Mouse (Mus musculus): ENCODE measurements around the gene Ptprb. TPM values are rescaled to one million over a fixed set of nuclear protein-coding genes. Genes with fewer than 3 reads are reported as not detected.

The Ptprb gene
- polyA plus RNA-seq, 1 experiment from 2014 or later: 2.1 TPM

DNA sequence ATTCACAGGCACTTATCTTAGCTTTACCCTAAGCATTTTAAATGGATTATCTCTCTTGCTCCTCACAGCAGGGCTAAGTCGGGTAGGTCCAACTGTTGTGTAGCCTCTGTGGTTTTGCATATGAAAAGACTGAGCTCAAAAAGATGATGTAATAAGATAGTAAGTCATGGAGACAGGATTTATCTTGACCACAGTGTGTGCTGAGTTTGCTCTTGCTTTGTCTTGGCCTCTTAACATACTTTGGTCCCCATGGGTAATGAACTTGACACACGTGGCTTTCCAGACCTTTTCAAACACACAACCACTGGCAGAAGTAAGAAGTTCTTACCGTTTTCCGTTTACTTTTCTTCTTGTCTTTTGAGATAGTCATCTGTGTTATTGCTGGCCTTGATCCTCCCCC lies 7.0 kb upstream of the Ptprb start:
- WGBS: 69% methylated on average over 4 of the region's 4 CpGs
- Histone ChIP-seq H3K27me3 (ENCODE audit: insufficient read depth, poor library complexity, severe bottlenecking) (no peaks in the 10 kb centered on the region), H3K9me3 (no peaks in the 10 kb centered on the region), H3K27ac (no peak overlapping the region), H3K4me1 (replicated peaks) (0 out of 2 replicates have a peak, but pooled peaks cover 4% of the 10 kb centered on the region), H3K36me3 (no peaks in the 10 kb centered on the region), H3K4me3 (no peak overlapping the region)
- no peak for DNase-seq (ENCODE audit: low spot score)

DNA sequence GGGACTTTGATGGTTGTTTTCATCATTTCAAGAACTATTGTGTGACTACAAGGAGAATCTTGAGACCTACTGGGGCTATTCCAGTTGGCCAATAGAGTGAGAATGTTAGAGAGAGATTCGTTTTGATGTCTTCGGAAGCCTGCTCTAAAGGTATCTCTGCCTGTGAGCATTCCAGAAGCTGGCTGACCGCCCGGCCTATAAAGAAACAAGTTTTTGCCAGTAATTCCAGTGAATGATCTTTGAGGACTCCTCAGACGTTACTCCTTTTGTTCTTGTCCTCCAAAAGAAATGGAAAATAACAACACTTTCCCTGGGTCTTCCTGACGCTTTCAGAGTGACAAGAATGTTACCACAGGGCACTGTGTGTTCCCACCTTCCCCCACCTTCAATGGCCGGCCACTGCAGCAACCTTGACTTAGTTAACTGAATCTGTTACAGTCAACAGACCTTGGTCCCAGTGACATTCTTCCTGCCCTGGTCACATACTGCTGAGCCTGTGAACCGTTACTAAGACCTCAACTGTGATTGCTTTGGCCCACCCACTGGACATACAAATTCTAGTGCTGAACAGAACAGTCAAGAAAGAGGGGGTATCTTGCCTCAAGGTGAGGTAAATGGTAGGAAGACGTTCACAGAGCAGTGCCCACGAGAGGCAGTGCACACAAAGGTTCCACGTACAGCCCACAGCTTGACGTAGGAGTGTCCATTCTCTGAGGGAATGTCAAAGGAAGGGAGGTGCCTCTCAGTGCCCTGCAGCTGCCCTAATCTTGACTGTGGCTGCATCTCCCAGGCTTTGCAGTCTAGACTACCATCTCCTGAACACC lies 4.5 kb upstream of the Ptprb start:
- no peaks in the 10 kb centered on the region for H3K36me3 ChIP-seq
- 0 out of 2 replicates have a peak, but pooled peaks cover 4% of the 10 kb centered on the region for H3K4me1 ChIP-seq (replicated peaks)
- no peak overlapping the region for H3K4me3 ChIP-seq
- no peak overlapping the region for H3K27ac ChIP-seq
- H3K27me3 ChIP-seq (ENCODE audit: insufficient read depth, poor library complexity, severe bottlenecking): no peaks in the 10 kb centered on the region
- WGBS: 80% methylated on average over 12 of the region's 12 CpGs
- no peak for DNase-seq (ENCODE audit: low spot score)
- no peaks in the 10 kb centered on the region for H3K9me3 ChIP-seq

DNA sequence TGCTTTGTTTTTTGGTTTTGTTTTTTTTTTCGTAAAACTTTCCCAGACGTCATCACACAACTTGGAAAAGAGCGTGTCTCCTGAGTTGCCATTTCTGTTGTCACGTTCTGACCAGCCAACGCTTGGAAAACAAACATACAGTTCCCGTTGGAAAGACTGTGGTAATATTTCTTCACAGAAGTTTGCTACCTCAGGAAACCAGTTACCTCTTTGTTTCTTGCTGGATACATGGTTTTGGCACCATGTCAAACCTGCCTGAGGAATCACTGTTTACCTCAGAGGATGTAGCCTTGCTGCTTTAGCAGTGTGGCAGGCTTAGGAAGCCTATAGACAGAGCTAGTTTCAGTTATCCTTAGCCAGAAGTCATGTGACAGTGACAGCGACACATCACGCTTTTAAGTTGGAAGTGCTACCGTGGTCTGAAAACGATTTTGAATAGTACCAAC lies 3.8 kb upstream of the Ptprb start:
- no peak for DNase-seq (ENCODE audit: low spot score)
- Histone ChIP-seq H3K4me3 (no peak overlapping the region), H3K36me3 (no peaks in the 10 kb centered on the region), H3K9me3 (no peaks in the 10 kb centered on the region), H3K27me3 (ENCODE audit: insufficient read depth, poor library complexity, severe bottlenecking) (no peaks in the 10 kb centered on the region), H3K27ac (no peak overlapping the region), H3K4me1 (replicated peaks) (0 out of 2 replicates have a peak, but pooled peaks cover 4% of the 10 kb centered on the region)
- 87% methylated on average over 10 of the region's 10 CpGs for WGBS

DNA sequence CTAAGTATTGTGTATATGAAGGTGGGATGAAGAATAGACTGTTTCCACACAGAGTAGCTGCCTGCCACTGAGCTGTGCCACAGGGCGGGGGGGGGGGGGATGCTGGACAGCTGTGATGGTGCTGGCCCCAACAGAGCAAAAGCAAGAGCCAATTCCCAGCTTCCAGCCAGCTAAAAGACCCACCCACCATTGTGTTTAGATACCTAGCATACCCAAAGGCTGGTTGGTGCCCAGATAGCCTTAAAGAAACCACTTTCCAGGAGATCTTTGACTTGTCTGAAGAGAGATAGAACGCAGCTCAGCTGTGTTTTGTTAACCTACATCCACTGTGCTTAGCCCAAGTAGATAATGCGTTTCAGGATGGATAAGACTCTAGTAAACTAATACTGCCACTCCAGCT lies 3.2 kb upstream of the Ptprb start:
- 81% methylated on average over 3 of the region's 3 CpGs for WGBS
- 0 out of 2 replicates have a peak, but pooled peaks cover under 1% of the 10 kb centered on the region for H3K4me1 ChIP-seq (replicated peaks)
- H3K4me3 ChIP-seq: no peak overlapping the region
- no peaks in the 10 kb centered on the region for H3K9me3 ChIP-seq
- DNase-seq (ENCODE audit: low spot score): no peak
- H3K27ac ChIP-seq: no peak overlapping the region
- no peaks in the 10 kb centered on the region for H3K36me3 ChIP-seq
- H3K27me3 ChIP-seq (ENCODE audit: insufficient read depth, poor library complexity, severe bottlenecking): no peaks in the 10 kb centered on the region

DNA sequence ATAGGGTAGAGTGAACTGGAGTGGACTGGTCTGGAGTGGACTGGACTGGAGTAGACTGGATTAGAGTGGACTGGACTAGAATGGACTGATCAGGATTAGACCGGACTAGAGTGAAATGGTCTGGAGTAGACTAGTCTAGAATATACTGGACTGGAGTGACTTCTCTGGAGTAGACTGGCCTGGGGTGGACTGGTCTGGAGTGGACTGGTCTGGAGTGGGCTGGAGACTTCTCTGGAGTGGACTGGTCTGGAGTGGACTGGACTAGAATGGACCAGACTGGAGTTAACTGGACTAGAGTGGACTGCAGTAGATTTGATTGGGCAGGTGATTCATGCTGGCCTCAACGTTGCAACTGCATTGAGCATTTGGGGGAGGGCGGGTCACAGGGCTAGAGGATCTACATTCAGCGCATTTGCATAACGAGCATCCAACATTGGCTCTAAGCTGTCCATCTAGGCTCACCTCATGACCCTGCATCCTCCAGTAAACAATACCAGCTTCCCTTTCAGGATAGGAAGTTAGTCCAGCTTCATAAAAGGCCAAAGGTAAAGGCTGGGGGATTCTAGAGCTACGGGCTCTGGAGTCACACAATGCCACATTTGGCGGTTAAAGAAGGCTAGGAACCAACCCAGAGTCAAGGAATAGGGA lies 11.5 kb downstream of the Ptprb start:
- no peaks in the 10 kb centered on the region for H3K4me1 ChIP-seq (replicated peaks)
- 80% methylated on average over 7 of the region's 7 CpGs for WGBS

DNA sequence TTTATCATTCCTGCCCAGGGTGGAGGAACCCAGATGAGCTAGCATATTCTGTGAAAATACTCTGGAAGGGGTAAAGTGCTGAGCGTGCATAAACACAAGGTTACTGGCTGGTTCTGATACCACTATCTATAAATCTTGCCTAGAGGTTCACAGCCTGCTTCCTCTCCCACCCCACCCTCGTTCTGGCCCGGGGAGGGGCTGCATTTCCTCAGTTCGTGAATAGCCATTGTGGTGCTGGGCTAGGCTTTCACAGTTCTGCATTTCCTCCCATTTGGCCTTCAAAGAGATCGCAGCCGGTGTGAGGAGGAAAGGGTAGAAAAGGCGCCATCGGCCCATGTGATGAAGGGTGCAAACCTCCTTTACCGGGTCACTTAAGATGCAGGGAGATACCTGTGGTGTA lies 12.8 kb downstream of the Ptprb start:
- DNase-seq (ENCODE audit: low spot score): no peak
- Histone ChIP-seq H3K27ac (no peak overlapping the region), H3K4me3 (no peak overlapping the region), H3K36me3 (no peaks in the 10 kb centered on the region), H3K9me3 (no peaks in the 10 kb centered on the region), H3K27me3 (ENCODE audit: insufficient read depth, poor library complexity, severe bottlenecking) (no peaks in the 10 kb centered on the region), H3K4me1 (replicated peaks) (no peaks in the 10 kb centered on the region)
- WGBS: 69% methylated on average over 9 of the region's 9 CpGs

More for the DNA sequence above, 11.5 kb downstream of the Ptprb start:
- no peaks in the 10 kb centered on the region for H3K9me3 ChIP-seq
- no peak for DNase-seq (ENCODE audit: low spot score)
- H3K36me3 ChIP-seq: no peaks in the 10 kb centered on the region
- no peak overlapping the region for H3K4me3 ChIP-seq
- no peaks in the 10 kb centered on the region for H3K27me3 ChIP-seq (ENCODE audit: insufficient read depth, poor library complexity, severe bottlenecking)
- H3K27ac ChIP-seq: no peak overlapping the region

DNA sequence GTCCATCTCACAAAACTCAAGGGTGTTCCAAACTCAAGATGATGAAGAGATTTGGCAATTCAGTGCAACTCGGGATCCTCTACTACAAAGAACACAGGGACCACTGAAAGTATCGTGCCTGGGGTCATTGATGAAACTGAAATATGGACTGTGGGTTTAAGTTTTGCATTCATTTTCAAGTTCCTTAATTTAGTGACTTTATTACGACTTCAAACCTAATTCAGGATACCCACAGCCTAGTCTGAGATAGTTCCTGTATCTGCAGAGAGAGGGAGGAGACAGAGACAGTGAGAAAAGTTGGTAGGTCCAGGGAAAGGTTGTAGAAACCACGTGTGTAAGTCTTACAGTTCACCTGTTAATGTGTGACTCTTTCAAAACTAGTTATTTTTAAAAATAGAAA lies 15.2 kb downstream of the Ptprb start:
- Histone ChIP-seq H3K36me3 (no peaks in the 10 kb centered on the region), H3K27ac (no peak overlapping the region), H3K9me3 (no peaks in the 10 kb centered on the region), H3K4me1 (replicated peaks) (no peaks in the 10 kb centered on the region), H3K4me3 (no peak overlapping the region), H3K27me3 (ENCODE audit: insufficient read depth, poor library complexity, severe bottlenecking) (no peaks in the 10 kb centered on the region)
- WGBS: 86% methylated on average over 4 of the region's 4 CpGs
- DNase-seq (ENCODE audit: low spot score): no peak

DNA sequence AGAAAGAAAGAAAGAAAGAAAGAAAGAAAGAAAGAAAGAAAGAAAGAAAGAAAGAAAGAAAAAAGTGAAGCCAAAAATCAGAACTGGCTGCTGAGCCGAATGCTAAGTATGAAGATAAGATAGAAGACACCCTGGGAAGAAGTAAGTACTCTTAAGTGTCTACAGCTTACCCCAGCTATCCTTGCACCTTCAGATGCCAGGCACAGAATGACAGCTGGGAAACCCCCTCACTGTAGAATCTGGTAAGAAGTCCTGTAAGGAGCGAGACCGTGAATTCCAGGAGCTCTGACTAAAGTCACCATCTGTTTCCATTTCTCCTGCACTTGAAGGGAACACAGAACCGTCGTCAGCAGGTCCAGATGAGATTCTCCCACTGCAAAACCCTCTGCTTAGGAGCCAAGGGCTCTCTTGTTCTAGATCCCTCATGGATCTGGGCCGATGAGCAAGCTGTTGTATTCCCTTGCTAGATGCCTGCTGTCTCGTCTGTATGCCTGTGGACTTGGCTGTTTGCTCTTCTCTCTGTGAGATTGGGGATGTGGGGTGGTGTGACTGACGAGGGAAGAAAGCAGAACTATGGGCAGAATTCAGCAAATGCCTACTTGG lies 15.9 kb downstream of the Ptprb start:
- H3K9me3 ChIP-seq: no peaks in the 10 kb centered on the region
- no peaks in the 10 kb centered on the region for H3K36me3 ChIP-seq
- no peak for DNase-seq (ENCODE audit: low spot score)
- H3K27ac ChIP-seq: no peak overlapping the region
- no peaks in the 10 kb centered on the region for H3K27me3 ChIP-seq (ENCODE audit: insufficient read depth, poor library complexity, severe bottlenecking)
- no peaks in the 10 kb centered on the region for H3K4me1 ChIP-seq (replicated peaks)
- H3K4me3 ChIP-seq: no peak overlapping the region
- WGBS: 70% methylated on average over 8 of the region's 8 CpGs

DNA sequence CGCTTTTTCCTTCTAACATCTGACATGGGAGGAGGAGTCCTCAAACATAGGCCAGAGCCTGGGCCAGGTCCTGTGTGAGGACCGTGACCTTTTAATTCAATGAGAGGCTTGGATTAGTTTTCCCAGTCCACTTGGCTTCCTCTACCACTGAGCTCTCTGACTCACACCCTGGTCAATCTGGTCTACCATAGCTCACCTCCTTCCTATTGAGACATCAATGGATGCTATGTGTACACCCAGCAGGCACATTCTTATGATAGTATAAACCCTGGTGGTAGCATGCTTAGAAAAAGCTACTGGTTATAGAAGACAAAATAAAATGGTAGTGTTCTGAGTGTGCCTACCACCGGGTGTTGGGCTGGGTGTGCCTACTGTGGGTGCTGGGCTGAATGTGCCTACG lies 21.1 kb downstream of the Ptprb start:
- no peak for DNase-seq (ENCODE audit: low spot score)
- WGBS: 87% methylated on average over 4 of the region's 4 CpGs
- H3K27me3 ChIP-seq (ENCODE audit: insufficient read depth, poor library complexity, severe bottlenecking): peaks cover 21% of the 10 kb centered on the region
- H3K4me3 ChIP-seq: no peak overlapping the region
- no peak overlapping the region for H3K27ac ChIP-seq
- H3K4me1 ChIP-seq (replicated peaks): peaks cover 9% of the 10 kb centered on the region
- no peaks in the 10 kb centered on the region for H3K36me3 ChIP-seq
- no peaks in the 10 kb centered on the region for H3K9me3 ChIP-seq

DNA sequence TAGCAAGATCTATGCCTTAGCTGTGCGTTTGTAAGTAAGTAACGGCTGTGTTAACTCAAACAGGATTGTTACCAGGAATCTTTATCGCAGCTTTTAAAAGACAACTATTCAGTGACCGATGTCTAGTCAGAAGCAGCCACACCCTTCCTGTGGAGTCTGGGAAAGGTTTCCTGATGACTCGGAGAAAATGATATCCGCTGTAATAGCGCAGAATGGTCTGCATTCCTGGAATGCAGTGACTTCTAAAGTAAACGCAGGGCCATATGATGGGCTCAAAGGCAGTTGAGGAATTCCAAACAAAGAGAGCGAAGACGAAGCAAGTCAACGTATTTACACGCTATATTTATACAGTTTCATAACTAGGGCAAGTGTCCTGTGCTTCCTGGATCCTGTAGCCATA lies 22.5 kb downstream of the Ptprb start:
- Histone ChIP-seq H3K27ac (no peak overlapping the region), H3K4me3 (no peak overlapping the region), H3K9me3 (no peaks in the 10 kb centered on the region), H3K27me3 (ENCODE audit: insufficient read depth, poor library complexity, severe bottlenecking) (peaks cover 29% of the 10 kb centered on the region), H3K4me1 (replicated peaks) (peaks cover 16% of the 10 kb centered on the region), H3K36me3 (no peaks in the 10 kb centered on the region)
- DNase-seq (ENCODE audit: low spot score): no peak
- WGBS: 78% methylated on average over 12 of the region's 12 CpGs

DNA sequence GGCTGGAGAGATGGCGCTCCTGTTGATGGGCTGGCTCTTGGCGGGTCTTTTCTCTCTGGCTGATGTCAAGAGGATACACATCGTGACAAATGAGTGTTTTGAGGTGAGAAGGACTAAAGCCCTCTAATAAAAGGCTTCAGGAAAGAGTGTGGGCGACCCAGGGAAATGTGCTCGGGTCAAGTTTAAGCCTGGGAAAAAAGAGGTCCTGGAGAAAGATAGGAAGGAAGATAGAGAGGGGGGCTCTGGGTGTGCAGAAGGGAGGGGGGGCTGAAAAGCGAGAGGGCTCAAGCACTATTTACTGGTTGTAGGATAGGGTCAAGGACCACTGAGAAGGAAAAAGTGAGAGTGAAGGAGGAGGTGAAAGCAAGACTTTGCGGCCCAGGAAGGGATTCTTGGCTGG lies 25.5 kb downstream of the Ptprb start:
- Histone ChIP-seq H3K4me1 (replicated peaks) (peaks cover 16% of the 10 kb centered on the region), H3K27ac (peak overlapping the region; percentile 77), H3K27me3 (ENCODE audit: insufficient read depth, poor library complexity, severe bottlenecking) (peaks cover 36% of the 10 kb centered on the region), H3K4me3 (peak overlapping the region; percentile 62), H3K9me3 (no peaks in the 10 kb centered on the region), H3K36me3 (no peaks in the 10 kb centered on the region)
- WGBS: 9% methylated on average over 7 of the region's 7 CpGs
- no peak for DNase-seq (ENCODE audit: low spot score)

DNA sequence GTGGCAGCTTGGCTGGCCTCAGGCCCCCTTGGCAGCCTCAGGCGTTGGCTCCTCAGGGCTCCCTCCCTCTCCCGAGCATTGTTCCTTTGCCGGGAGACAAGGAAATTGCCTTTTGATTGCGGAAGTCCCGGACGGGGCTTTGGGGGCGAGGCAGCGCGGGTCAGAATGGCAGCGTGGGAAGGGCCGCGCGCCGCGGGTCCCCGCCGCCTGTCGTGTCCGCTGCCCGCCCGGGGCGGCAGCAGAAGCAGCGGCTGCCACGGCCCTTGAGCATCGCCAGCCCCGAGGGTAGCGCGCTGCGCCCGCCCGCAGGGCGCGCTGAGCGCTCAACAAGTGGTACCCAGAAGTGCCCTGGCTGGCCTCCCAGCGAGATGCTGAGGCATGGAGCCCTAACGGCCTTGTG lies 25.9 kb downstream of the Ptprb start:
- Histone ChIP-seq H3K27ac (peak overlapping the region; percentile 77), H3K4me3 (peak overlapping the region; percentile 62), H3K36me3 (no peaks in the 10 kb centered on the region), H3K27me3 (ENCODE audit: insufficient read depth, poor library complexity, severe bottlenecking) (peaks cover 36% of the 10 kb centered on the region), H3K4me1 (replicated peaks) (peaks cover 16% of the 10 kb centered on the region), H3K9me3 (no peaks in the 10 kb centered on the region)
- peak; percentile 47 for DNase-seq (ENCODE audit: low spot score)
- WGBS: under 1% methylated on average over 36 of the region's 36 CpGs

DNA sequence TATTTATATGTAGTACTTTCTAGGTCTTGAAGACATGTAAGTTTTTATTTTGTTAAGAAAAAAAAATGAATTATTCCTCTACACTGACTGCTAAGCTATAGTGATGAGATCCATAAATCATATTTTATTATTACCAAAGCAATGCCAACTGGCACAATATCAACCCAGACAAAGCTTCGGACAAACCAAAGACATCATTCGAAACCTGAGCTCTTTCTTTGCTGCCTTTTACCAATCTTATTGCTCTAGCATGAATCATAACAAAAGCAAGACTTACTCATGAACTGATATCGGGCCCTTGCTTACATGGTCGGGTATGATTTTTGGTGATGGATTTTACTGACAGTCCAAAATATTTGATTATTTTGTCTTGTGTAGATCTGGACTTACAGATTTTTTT lies 29.0 kb downstream of the Ptprb start:
- no peak overlapping the region for H3K27ac ChIP-seq
- 91% methylated on average over 4 of the region's 4 CpGs for WGBS
- H3K4me3 ChIP-seq: no peak overlapping the region
- no peaks in the 10 kb centered on the region for H3K36me3 ChIP-seq
- H3K27me3 ChIP-seq (ENCODE audit: insufficient read depth, poor library complexity, severe bottlenecking): peaks cover 35% of the 10 kb centered on the region
- DNase-seq (ENCODE audit: low spot score): no peak
- no peaks in the 10 kb centered on the region for H3K9me3 ChIP-seq
- H3K4me1 ChIP-seq (replicated peaks): peaks cover 16% of the 10 kb centered on the region
